Mouse (Mus musculus): ENCODE data around the gene Naxe.

DNA sequence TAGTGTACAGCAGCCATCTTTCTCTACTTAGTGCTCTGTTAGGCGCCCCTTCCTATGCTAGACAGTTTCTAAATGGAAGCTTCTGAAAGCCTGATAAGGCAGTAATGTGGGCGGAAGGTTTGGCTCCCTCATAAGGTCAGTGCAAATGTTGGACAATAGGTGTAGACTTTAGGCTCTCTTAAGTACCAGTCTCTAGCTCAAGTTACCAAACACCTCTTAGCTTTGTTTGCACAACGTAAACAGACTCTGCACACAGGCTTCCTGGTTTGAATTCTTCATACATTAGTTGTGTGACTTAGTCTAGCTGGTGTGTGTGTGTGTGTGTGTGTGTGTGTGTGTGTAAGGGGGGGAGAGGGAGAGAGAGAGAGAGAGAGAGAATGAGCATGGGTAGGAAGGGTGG lies 8.8 kb downstream of the Naxe start:
- TF ChIP-seq CTCF (IDR thresholded peaks at IDR 0.05 in 2 of 3, conservative IDR thresholded peaks at IDR 0.05 in 1 of 3; ENCODE audit: control insufficient read depth in 1 of 3, insufficient read depth in 1 of 3, low read depth in 2 of 3, low read length in 3 of 3, poor library complexity in 1 of 3, severe bottlenecking in 1 of 3): no peak
- TF ChIP-seq MEF2A (IDR thresholded peaks at IDR 0.05; ENCODE audit: extremely low read depth, insufficient replicate concordance, low read depth, low read length, poor library complexity, severe bottlenecking): no peak
- no peak for TF ChIP-seq POLR2A (IDR thresholded peaks at IDR 0.05; ENCODE audit: control insufficient read depth in 1 of 2, insufficient read depth in 1 of 2, low read depth in 1 of 2, low read length in 2 of 2, poor library complexity in 1 of 2)
- no peak for TF ChIP-seq RCOR1 (IDR thresholded peaks at IDR 0.05; ENCODE audit: low read depth, low read length)
- no peak for TF ChIP-seq EP300 (IDR thresholded peaks at IDR 0.05; ENCODE audit: low read depth in 1 of 2, low read length in 2 of 2)
- no peak for TF ChIP-seq MAX (IDR thresholded peaks at IDR 0.05; ENCODE audit: low read length)
- TF ChIP-seq BHLHE40 (IDR thresholded peaks at IDR 0.05; ENCODE audit: borderline replicate concordance, low read depth, low read length): no peak
- no peak for TF ChIP-seq GABPA (IDR thresholded peaks at IDR 0.05; ENCODE audit: low read depth, low read length)

Data from MEL (cell line).